Mouse (Mus musculus): Measurements from ENCODE around the gene Usp7.
"Not testable (repeated sequence)": the region's sequence is repeated elsewhere in the genome, so short reads cannot be mapped to it uniquely, and the experiment has no call there.

The Usp7 gene

DNA sequence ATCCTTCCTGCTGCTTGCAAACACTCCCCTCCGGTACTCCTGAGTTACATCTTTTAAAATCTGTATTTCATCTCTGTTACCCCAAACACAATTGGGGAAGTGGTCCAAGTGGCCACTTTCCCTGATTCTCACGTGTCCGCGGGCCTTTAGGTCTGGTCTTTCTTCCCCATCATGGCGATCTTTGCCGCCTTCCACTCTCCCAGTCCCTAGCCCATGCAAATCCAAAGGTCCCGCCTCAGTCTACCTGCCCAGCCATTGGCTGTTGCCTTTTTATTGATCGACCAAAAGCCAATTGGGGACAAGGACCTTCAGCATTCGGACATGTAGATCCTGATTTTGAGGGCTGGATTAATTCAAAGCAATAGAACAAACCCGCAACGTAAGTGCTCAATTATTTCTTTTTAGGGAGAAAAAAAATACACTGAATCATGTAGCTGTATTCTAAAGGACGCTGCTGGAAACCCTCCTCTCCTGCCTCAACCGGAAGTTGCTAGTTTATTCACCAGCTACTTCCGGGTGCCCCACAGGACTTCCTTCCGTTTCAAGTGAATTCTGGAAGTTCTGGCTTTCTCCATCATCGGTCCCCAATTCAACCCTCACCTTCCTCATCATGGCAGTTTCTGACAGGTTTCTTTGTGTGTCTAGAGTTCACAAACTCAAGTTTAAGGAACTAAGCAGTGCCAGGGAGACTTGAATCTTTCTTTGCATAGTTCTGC lies 8.8 kb downstream of the Usp7 start:
- no peak for DNase-seq (ENCODE audit: low spot score)

DNA sequence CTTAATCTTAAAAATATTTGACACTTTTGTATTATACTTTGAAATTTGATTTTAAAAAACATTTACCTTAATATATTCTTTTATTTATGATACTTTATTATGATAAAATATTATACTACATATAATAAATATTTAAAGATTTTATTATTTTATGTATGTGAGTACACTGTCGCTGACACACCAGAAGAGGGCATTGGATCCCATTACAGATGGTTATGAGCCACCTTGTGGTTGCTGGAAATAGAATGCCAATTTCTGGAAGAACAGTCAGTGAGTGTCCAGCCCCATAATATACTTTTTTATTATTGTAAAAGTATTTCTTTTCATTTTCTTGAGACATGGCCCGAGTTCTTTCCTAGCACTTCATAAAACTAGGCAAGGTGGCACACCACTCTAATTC lies 10.4 kb downstream of the Usp7 start:
- no peak for DNase-seq (ENCODE audit: low spot score)

DNA sequence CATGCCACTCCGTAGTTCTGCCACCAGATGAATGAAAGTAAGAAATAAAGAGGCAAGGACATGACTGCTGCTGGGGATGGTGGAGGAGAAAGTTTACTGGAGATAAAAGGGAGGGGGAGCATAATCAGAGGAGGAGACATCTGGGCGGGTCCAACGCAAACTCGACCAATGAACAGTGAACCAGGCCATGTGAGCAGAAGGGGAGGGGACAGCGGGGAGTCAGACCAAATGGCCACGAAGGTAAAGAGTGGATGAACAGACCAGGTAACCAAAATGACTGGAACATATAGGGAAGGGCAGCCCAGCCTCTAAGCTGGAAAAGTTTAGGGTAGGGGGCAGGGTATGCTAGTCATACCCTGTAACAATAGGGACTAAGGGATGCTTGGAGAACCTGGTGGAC lies 10.9 kb downstream of the Usp7 start:
- DNase-seq (ENCODE audit: low spot score): no peak

DNA sequence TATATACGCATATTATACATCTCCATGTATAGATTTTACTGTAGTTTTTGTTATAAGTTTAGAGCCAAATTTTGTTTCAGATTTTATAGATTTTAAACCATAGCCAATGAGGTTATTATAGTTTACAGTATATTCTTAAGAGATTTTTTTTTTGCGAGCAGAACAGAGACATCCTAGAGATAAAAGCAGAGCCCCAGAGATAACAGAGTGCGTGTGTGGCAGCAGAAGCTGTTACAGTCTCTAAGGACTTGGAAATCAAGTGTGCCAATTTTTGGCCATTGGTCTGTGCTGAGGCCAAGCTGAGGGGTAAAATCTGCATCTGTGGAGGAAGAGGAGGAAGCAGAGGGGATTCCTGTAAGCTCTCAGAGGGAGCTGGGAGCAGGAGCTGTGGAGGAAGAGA lies 11.9 kb downstream of the Usp7 start:
- DNase-seq (ENCODE audit: low spot score): no peak

DNA sequence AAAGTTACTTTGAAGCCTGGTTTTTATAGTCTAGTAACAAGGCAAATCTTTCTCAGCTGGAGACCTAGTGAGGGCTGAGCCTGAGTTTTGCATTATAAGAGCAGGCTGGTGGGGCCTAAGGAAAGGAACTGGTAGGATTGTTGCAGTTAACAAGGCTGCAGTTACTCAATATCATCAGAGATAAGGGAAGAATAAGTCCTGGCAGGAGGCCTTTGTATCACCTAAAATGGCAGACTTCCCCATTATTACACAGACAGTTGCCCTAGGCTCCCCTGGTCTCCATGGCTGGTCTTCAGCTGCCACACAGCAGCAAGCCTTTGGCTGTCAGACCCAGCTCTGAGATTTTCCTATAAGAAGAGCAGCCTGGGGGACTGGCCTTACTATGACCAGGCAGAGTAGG lies 13.4 kb downstream of the Usp7 start:
- DNase-seq (ENCODE audit: low spot score): no peak

DNA sequence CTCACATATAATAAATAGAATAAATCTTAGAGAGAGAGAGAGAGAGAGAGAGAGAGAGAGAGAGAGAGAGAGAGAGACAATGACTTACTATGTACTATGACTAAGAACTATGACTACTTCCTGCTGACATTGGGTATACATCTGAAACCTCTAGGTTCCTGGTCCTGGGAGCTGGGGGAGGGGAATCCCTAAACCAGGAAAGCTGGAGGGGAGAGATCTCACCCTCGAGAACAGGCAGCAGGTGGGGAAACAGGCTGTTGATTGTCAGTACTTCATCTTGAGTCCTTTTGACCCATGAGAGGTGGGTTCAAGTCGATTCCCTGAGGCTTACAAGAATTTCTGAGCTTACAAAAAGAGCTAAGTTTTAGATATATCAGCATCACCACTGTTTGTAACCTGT lies 14.9 kb downstream of the Usp7 start:
- no peak for DNase-seq (ENCODE audit: low spot score)

DNA sequence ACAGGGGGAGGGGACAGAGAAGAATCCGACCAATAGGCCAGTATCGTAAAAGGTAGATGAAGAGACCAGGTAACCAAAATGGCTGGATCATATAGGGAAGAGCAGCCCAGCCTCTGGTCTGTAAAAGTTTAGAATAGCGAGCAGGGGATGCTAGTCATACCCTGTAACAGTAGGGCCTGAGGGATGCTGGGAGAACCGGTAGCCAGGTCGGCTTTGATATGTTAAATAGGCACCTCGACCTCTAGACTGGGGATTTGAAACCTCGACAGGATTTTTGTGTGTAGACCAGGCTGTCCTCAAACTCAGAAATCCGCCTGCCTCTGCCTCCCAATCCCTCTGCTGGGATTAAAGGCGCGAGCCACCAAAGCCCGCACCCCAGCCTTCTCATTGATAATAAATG lies 15.5 kb downstream of the Usp7 start:
- no peak for DNase-seq (ENCODE audit: low spot score)

DNA sequence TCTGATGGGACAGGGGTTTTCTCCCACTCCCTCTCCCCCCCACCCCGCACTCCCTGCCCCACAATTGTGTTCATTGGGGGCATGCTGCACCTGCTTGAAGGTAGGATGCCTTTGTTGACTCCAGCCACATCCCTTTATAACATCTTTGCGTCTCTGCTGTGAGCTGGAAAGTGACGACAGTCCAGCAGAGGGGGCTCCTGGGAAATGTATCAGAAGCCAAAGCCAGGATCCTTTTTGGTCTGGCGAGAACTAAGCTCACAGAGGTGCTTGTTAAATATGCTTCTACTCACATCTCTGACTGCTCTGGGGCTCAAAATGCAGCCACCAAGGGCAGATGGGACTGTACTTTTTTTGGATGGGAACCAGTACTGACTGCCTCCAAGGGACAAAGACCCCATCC lies 21.0 kb downstream of the Usp7 start:
- DNase-seq (ENCODE audit: low spot score): peak; percentile 13

DNA sequence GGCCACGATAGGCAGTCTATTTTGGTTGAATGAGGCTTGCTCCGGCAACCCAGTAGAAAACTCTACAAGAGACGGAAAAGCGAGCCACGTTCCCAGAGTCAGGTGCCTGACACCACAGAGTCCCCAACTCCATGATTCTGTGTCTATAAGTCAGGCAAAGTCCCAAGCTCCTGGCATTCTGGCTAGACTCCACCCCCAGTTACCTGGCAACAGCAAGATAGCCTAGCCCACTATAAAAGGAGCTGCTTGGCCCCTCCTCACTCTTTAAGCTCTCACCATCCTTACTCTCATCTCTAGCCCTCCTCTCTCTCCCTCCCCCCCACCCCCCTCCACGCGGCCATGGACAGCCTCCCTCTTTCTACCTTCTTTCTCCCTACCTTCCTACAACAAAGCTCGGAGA lies 21.8 kb downstream of the Usp7 start:
- not testable (repeated sequence) for DNase-seq (ENCODE audit: low spot score)

DNA sequence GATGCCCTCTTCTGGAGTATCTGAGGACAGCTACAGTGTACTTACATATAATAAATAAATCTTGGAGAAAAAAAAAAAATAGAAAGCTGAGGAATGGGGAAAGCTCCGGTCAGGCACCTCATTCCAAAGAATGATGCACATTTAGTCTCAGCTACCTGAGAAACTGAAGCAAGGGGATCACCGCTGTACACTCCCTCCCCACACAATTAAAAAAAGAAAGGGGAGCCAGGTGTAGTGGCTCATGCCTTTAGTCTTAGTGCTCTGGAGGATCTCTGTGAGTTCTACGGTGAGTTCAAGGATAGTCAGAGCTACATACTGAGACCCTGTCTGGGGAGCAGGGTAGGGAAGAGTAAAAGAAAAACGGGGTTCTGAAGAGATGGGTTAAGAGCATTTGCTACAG lies 22.6 kb downstream of the Usp7 start:
- no peak for DNase-seq (ENCODE audit: low spot score)

DNA sequence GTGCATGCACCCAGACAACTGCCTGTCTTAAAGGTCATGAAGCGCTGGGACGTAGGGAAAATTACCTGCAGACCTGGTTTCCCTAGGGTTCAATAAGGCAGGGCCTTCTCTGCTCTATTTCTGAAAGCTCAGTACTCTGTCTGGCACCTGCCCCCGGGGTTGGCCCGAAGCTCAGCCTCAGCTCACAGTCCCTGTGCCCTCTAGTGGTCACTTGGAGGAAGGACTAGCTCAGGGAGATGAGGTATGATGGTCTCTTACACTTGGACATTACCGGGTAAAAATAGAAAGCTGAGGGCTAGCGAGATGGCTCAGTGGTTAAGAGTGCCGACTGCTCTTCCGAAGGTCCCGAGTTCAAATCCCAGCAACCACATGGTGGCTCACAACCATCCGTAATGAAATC lies 23.0 kb downstream of the Usp7 start:
- peak; percentile 85 for DNase-seq (ENCODE audit: low spot score)

DNA sequence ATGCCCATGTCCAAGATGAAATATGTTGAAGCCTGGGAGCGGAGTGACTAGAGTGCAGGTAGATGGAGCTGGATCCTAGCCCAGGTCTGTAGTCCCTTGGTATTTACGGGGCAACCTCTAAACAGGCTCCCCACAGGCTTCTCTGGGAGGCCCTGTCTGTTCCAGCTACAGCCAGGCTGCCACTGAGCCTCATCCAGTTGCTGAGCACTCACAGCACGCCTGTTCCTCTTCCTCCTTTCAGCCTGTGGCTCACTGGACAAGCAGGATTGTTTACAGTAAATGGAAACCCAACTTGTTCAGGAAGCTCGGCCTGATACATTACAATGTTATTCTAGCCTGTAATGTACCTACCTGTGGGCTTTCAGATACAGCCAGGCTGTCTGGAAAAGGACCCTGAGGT lies 23.5 kb downstream of the Usp7 start:
- no peak for DNase-seq (ENCODE audit: low spot score)

DNA sequence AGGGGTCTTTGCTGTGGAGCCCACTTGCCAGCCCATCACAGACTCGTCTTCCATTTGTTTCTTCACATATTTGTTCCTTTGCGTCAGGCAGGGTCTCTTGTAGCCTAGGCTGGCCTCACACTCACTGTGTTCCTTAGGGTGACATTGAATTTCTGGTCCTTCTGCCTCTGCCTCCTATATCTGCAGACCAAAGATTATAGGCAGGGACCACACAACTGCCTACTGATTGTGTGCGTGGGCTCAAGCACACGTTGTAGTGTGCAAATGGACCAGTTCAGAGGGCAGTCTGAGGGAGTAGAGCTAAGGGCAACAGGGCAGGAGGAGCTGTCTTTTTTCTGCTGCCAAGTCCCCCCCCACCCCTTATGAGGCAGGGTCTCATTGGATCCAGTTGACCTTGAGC lies 24.0 kb downstream of the Usp7 start:
- DNase-seq (ENCODE audit: low spot score): no peak

DNA sequence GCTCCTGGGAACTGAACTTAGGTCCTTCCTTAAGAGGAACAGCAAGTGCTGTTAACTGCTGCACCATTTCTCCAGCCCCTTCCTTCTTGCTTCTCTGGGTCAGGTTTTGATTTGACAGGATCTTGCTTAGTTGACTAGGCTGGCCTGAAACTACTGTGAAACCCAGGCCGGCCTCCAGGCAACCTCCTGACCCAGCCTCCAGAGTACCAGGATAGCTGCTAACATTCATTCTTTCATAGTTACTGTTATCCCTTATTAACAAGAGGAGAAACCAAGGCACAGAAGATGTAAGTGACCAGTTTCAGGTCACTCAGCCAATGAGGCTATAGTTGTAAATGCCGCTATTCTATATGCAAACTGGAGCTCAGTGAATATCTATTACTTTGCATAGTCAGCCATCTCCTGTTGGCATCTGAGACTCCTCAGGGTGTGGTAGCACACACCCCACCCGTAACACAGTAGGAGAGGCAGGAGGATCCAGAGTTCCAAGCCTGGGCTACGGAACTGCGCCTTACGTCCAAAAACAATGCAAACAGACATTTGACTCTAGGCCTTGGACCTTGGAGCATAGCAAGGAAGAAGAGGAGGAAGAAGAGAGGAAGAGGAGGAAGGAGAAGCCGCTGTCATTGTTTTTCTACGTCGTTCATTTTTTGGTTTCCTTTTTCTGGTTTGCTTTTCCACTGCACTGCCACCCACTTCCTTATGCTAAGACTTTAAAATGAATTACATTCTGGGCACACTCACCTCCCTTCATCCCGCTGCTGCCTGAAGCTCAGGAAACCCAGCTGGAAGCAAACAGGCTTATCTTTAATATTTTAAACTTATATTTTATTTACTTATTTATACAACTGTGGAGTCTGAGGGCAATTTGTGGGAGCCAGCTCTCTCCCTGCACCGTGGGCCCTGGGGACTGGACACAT lies 24.7 kb downstream of the Usp7 start:
- no peak for DNase-seq (ENCODE audit: low spot score)

DNA sequence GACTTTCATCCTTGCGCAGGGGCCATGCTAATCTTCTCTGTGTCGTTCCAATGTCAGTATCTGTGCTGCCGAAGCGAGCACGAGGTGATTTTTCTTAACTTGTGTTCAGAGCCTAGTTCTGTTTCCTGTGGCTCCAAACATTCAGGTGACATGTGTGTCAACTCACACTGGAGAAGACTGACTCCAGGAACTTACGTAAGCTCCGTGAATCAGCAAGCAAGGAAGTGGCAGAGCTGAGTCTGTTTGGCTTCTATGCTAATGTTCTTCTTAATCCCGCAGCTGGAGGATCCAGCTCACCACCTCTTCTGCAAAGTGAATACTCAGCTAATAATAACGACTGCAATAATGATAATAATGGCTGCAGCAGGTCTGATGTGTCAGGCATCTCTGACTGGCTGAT lies 25.9 kb downstream of the Usp7 start:
- no peak for DNase-seq (ENCODE audit: low spot score)

DNA sequence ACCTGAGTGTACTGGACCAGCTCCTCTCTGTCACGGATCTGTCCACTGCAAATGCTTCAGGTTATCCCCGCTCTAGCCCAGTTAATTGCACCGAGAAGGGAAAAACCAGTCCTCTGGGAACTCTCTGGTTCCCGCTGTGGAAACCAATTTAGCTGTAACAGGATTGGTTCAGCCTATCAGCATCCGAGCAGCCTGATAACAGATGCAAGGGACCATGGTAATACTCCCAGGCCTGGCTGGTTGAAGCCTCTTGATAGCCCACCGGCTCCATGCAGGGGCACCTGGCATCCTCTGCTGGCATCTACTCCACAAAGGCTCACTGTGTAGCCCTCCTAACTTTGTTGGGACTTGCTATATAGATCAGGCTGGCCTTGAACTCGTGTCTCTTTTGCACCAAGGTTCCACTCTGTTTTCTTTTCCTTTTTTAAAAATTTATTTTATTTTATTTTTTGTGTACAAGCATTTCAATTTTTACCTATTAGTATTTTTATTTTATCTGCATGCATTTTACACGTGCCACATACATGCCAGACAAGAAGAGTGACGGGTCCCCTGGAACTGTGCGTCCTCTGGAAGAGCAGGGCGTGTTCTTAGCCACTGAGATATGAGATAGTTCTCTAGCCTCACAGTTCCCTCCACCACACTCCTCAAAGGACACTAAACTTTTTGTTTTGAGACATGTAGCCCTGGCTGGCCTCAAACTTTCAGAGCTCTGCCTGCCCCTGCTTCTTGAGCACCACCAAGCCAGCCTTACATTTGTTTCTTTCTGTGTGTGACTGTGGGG lies 27.8 kb downstream of the Usp7 start:
- DNase-seq (ENCODE audit: low spot score): no peak

DNA sequence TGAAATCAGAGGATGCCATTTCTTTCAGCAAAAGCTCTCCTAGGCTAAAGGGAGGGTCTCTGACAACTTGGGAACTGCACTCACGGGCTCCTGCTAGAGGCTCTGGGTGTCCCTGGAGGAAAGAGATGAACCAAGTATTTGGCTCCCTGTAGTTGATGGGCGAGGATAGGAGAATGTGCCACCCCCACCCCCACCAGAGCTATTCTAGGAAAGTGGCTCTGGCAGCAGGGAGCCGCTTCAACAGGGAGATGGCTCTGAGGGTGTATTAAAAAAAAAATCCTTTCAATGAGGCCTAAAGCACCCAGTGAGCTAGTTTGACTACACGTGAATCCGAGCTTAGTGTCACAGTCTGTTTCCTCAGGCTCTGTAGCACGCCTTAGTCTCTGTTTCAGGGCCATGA lies 29.1 kb downstream of the Usp7 start:
- DNase-seq (ENCODE audit: low spot score): no peak

DNA sequence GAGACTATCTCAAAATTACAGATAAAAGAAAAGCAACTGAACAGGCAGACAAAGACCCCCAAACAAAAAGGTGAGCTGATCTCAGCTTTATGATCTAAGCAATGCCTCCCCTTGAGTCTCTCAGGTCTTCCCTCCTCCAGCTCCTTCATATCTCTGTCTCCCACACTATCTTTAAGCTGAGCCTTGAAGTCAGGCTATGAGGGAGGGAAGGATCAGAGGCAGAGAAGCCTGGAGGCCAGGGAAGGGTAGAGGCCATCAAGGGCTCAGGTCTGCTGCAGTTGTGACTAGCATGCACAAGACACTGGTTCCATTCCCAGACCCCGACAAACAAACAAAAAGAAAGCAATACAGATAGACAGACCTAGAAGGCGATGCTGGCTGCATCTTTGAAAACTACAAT lies 30.2 kb downstream of the Usp7 start:
- DNase-seq (ENCODE audit: low spot score): no peak

DNA sequence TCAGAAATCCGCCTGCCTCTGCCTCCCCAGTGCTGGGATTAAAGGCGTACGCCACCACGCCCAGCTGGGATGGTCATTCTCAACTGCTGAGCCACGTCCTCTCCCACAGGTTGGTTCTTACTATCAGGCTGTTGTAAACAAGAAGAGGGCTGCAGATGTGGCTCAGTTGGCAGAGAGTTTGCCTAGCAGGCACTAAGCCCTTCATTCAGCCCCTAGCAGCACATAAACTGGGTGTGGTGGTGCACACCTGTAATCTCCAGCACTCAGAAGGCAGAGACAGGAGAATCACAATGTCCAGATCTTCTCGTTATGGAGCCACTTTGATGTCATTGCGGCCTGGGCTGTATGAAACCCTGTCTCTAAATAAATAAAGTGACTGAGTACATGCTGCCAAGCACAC lies 31.1 kb downstream of the Usp7 start:
- no peak for DNase-seq (ENCODE audit: low spot score)

DNA sequence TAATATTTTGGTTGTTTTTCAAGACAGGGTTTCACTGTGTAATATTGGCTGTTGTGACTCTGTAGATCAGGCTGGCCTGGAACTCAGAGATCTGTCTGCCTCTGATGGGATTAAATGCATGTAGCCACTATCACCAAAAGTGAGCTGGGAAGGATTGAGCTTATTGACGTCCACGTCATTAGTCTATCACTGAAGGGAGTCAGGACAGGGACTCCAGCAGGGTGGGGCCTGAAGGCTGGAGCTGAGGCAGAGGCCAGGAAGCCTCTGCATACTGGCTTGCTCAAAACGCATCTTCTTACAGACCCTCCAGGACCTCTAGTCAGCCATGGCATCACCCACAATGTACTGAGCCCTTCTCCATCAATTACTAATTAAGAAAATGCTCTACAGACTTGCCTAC lies 33.1 kb downstream of the Usp7 start:
- no peak for DNase-seq (ENCODE audit: low spot score)

DNA sequence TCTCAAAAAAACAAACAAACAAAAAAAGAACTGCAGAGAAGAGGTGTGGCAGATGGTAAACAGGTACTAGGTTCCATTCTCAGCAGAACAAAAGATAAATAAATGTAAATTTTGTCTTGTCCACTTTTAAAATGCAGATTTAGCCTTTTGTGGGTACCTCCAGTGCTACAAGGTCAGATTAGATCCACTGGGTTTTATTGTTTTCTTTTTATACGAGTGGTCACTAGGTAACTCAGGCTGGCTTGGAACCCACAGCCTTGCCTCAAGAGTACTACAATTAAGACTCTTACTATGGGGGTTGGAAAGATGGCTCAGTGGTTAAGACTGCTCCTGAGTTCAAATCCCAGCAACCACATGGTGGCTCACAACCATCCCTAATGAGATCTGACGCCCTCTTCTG lies 33.9 kb downstream of the Usp7 start:
- no peak for DNase-seq (ENCODE audit: low spot score)

DNA sequence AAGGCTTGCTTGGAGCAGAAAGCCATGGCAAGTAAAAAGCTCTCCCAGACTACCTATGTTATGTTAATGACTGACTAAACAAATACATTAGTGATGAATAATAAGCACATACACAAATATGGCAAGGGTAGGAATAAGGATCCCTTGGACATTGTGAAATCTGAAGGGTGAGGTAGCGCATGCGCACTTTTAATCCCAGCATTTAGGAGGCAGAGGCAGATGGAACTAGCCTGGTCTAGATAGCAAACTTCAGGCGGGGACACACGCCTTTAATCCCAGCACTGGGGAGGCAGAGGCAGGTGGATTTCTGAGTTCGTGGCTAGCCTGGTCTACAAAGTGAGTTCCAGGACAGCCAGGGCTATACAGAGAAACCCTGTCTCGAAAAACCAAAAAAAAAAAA lies 34.5 kb downstream of the Usp7 start:
- DNase-seq (ENCODE audit: low spot score): not testable (repeated sequence)

DNA sequence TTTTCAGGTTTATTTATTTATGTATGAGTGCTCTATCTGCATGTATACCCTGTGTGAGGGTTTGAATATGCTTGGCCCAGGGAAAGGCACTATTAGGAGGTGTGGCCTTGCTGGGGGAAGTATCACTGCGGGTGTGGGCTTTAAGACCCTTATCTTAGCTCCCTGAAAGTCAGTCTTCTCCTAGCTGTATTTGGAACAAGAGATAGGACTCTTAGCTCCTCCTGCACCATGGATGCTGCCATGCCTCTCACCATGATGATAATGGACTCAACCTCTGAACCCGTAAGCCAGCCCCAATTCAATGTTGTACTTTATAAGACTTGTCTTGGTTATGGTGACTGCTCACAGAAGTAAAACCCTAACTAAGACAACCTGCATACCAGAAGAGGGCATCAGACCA lies 39.8 kb downstream of the Usp7 start:
- DNase-seq (ENCODE audit: low spot score): no peak

All from embryo, embryonic 10 days (tissue).